Mouse (Mus musculus): Measurements from ENCODE around the gene Mapkap1. TPM values are rescaled to one million over a fixed set of nuclear protein-coding genes. Genes with fewer than 3 reads are reported as not detected.
A peak's percentile ranks its signal among the peaks of the same experiment; 100 is the strongest.

Mapkap1 gene
- polyA plus RNA-seq, 1 experiment from 2014 or later, result 99.7 TPM

DNA sequence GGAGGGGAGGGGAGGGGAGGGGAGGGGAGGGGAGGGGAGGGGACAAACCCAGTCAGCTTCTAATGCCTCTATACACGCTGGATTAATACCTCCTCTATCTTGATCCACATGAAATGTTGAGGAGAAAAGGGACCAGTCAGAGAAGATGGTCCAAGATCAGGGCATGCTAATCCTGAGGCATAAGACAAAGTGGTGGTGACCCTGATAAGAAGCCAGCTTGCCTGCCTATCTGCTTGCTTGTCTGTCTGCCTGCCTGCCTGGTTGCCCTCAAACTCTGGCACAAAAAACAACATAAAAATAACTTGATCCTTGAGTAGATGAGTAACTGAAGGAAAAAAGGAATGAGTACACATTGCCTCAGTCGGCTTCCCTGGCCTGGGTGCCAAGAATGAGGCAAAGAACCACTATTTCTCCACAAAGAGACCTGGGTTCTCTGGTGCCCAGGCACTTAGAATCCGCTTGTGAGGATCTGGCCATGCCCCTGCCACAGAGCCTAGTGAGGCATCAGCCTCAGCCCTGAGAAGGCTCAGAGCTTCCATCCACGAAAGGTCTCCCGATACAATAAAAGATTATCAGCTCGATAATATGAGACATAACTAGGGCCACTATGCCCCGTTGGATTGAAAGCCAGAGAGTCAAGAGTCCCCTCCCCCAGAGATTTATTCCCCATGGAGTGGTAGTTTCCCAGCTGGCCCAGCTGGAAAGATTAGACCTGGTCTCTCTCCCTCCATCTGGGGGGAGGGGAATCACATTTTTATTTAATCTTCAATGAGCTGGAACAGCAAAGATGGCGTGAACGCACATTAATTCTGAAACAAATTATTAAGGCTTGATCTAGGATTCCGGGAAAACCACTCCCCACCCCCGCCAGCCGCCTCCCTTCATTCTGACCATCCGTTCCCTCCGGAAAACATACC is 228.9 kb downstream of the Mapkap1 start:
- no peak for ATAC-seq (ENCODE audit: low FRiP score, low TSS enrichment)
- Histone ChIP-seq H3K27ac (ENCODE audit: low read depth, low read length) (no peak overlapping the region), H3K9me3 (ENCODE audit: control insufficient read depth, low read length) (no peaks in the 10 kb centered on the region), H3K4me2 (replicated peaks; ENCODE audit: low read depth, low read length) (no peak overlapping the region), H3K36me3 (ENCODE audit: control insufficient read depth, insufficient read depth, low read length) (no peaks in the 10 kb centered on the region), H3K27me3 (ENCODE audit: control insufficient read depth, insufficient read depth, low read length) (no peaks in the 10 kb centered on the region), H3K9ac (ENCODE audit: low read depth, low read length) (no peak overlapping the region), H3K4me3 (ENCODE audit: low read length) (no peak overlapping the region), H3K4me1 (ENCODE audit: control insufficient read depth, insufficient read depth, low read length) (peaks cover 11% of the 10 kb centered on the region)
- 75% methylated on average over 14 of the region's 14 CpGs for WGBS

DNA sequence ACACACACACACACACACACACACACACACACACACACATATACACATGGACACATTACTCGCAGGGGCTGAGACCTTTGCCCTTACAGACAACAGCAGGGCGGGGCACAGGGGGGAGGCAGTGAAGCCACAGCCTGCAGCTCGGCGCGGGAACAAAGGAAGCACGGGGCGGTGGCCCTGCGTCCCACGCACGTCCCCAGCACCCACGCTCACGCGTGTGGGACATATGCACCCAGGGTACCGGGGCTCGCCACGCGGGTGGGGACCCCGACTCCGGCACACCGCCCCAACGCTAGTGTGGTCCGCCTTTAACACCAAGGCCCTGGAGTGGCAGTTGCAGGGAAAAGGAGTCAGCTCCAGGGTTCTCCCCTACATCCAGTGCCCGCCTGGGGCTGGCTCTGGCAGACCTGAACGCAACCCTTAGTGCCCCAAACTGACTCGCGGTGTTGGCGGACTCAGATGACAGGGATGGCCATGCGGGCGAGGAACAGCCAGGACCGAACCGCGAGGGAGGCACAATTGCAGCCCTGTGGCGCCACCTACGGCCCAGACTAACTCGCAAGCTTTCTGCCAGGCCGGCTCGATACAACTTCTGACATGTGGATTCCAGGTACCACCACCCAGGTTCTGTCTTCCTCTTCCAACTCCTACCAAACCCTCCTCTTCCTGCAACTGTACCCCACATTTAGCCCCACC is 232.5 kb downstream of the Mapkap1 start:
- 25% methylated on average over 37 of the region's 37 CpGs for WGBS
- ATAC-seq (ENCODE audit: low FRiP score, low TSS enrichment), result peak; percentile 70
- no peak overlapping the region for H3K27ac ChIP-seq (ENCODE audit: low read depth, low read length)

DNA sequence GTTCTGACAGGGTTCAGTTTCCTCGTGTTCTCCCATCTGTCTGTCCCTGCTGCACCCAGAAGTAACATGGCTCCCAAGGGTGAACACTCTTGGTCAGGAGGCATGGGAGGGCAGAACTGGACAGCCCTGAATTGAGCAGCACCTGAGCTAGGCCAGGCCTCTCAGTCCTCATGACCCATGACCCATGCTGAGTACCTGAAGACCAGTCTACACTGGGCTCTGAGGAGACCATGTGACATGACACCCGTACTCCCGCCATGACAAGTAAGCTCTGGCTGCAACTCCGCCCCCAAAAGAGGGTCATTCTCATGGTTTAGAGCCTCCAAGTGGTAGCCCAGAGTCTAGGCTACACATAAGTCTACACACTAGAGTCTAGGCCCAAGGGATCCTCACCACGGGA is 233.2 kb downstream of the Mapkap1 start:
- H3K4me2 ChIP-seq (replicated peaks; ENCODE audit: low read depth, low read length), result no peak overlapping the region
- no peaks in the 10 kb centered on the region for H3K27me3 ChIP-seq (ENCODE audit: control insufficient read depth, insufficient read depth, low read length)
- no peak overlapping the region for H3K9ac ChIP-seq (ENCODE audit: low read depth, low read length)
- peaks cover 3% of the 10 kb centered on the region; the same call in 1 of the 2 replicates for H3K4me1 ChIP-seq (ENCODE audit: control insufficient read depth, insufficient read depth, low read length)
- no peak overlapping the region for H3K27ac ChIP-seq (ENCODE audit: low read depth, low read length)
- no peak overlapping the region for H3K4me3 ChIP-seq (ENCODE audit: low read length)
- ATAC-seq (ENCODE audit: low FRiP score, low TSS enrichment), result peak; percentile 30; the same call in 1 of the 2 replicates
- 65% methylated on average over 5 of the region's 5 CpGs for WGBS
- no peaks in the 10 kb centered on the region for H3K36me3 ChIP-seq (ENCODE audit: control insufficient read depth, insufficient read depth, low read length)
- H3K9me3 ChIP-seq (ENCODE audit: control insufficient read depth, low read length), result no peaks in the 10 kb centered on the region

More for the DNA sequence above, 232.5 kb downstream of the Mapkap1 start:
- Histone ChIP-seq H3K9me3 (ENCODE audit: control insufficient read depth, low read length) (no peaks in the 10 kb centered on the region), H3K4me3 (ENCODE audit: low read length) (peak overlapping the region; percentile 38), H3K36me3 (ENCODE audit: control insufficient read depth, insufficient read depth, low read length) (no peaks in the 10 kb centered on the region), H3K4me1 (ENCODE audit: control insufficient read depth, insufficient read depth, low read length) (peaks cover 3% of the 10 kb centered on the region; the same call in 1 of the 2 replicates), H3K4me2 (replicated peaks; ENCODE audit: low read depth, low read length) (peak overlapping the region; percentile 89), H3K9ac (ENCODE audit: low read depth, low read length) (peak overlapping the region; percentile 66), H3K27me3 (ENCODE audit: control insufficient read depth, insufficient read depth, low read length) (no peaks in the 10 kb centered on the region)

DNA sequence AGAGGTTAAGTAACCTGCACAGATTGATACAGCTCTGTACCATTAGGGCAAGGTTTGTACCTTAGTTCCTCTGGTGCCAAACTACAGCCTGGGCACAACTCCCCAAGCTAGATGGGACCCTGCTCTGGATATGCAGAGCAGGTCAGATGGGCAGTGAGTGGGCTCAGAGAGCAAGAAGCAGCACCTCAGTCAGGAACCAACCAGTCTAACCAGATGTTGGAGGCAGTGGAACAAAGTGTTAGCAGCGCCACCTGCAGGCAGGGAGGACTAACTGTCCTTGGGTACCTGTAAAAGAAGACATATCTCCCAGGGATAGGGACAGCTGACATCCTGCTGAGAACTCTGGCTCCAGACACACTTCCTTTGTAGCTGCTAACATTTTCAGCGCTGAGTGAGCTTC is 235.8 kb downstream of the Mapkap1 start:
- WGBS, result 41% methylated on average over 2 of the region's 2 CpGs

DNA sequence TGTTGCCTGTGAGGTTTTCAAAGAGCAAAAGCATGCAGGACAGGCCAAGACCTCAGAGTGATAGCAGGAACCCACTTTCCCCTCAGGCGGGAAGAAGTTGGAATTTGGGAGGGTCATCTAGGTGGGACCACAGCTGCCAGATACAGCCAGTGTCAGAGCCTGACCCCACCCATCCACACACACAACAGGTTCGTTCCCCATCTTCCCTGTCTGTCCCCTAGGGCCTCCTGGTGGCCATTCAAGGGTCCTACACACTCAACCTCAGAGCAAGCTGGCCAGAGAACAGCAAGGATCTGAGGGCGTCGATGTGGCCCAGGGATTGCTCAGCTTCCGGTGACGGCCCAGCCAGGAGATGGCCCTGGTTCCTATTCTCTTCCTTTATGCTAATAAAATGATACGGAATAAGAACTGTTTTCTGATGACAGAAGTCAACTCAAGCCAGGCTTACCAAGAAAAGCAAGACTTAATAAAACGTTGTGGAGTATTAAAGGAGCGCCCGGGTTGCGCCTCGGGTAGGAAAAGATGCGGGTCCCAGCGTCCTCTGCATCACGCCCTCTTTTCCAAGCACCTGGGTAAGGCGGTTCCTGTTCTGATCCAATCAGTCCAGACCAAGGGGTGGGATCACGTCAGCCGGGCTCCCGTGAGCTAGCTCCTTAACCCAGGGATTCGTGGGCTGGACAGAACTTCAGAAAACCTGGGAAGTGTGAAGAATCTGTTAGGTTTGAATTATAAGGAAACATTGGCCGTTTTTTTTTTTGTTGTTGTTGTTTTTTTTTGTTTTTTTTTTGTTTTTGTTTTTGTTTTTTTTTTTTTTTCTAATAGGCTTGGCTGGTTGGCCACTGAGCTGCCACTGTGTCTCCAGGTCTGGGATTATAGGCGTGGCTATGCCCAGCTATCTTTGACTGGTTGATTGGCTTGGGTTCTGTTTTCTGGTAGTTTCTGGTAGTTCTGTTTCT is 238.3 kb downstream of the Mapkap1 start:
- no peak overlapping the region for H3K27ac ChIP-seq (ENCODE audit: low read depth, low read length)
- no peak for ATAC-seq (ENCODE audit: low FRiP score, low TSS enrichment)
- 40% methylated on average over 22 of the region's 22 CpGs for WGBS

More for the DNA sequence above, 235.8 kb downstream of the Mapkap1 start:
- Histone ChIP-seq H3K4me3 (ENCODE audit: low read length) (no peak overlapping the region), H3K36me3 (ENCODE audit: control insufficient read depth, insufficient read depth, low read length) (no peaks in the 10 kb centered on the region), H3K9me3 (ENCODE audit: control insufficient read depth, low read length) (no peaks in the 10 kb centered on the region), H3K27me3 (ENCODE audit: control insufficient read depth, insufficient read depth, low read length) (no peaks in the 10 kb centered on the region), H3K9ac (ENCODE audit: low read depth, low read length) (no peak overlapping the region), H3K27ac (ENCODE audit: low read depth, low read length) (no peak overlapping the region), H3K4me2 (replicated peaks; ENCODE audit: low read depth, low read length) (no peak overlapping the region), H3K4me1 (ENCODE audit: control insufficient read depth, insufficient read depth, low read length) (peaks cover 10% of the 10 kb centered on the region; the same call in 1 of the 2 replicates)
- no peak for ATAC-seq (ENCODE audit: low FRiP score, low TSS enrichment)

DNA sequence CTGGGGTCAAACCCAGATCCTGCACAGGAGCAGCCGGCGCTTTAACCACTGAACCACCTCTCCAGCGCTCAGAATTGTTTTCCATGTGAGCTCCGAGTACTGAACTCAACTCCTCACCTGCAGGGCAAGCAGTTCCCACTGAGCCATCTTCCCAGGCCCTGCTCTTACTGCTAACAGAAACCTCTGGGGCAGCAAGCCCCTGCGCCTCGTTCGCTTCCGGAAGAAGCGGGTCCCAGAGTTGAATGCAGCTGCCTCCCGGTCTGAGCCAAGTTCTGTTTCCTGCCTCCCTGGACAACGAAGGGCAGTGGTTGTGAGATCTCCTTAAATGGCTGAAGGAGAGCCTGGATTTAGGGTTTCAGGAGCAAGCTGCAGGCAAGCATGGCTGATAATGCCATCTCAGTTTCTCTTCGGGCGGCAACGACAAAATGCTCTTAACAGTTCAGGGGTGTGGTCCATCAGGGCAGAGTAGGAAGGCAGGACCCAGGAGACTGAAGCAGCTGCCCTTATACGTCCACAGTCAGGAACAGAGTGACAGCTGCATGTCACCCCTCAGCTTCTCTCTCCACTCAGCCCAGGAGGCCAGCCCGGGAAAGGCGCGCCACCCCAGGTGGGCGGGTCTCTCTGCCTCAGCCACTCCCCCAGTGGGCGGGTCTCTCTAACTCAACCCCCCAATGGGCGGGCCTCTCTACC is 239.4 kb downstream of the Mapkap1 start:
- no peaks in the 10 kb centered on the region for H3K9me3 ChIP-seq (ENCODE audit: control insufficient read depth, low read length)
- H3K9ac ChIP-seq (ENCODE audit: low read depth, low read length), result peak overlapping the region; percentile 34; the same call in 1 of the 2 replicates
- whole genome bisulfite sequencing, result 11% methylated on average over 20 of the region's 21 CpGs
- peak; percentile 88 for ATAC-seq (ENCODE audit: low FRiP score, low TSS enrichment)
- H3K4me1 ChIP-seq (ENCODE audit: control insufficient read depth, insufficient read depth, low read length), result 0 out of 2 replicates have a peak, but pooled peaks cover 7% of the 10 kb centered on the region
- H3K4me3 ChIP-seq (ENCODE audit: low read length), result peak overlapping the region; percentile 40
- no peaks in the 10 kb centered on the region for H3K36me3 ChIP-seq (ENCODE audit: control insufficient read depth, insufficient read depth, low read length)
- no peak overlapping the region for H3K27ac ChIP-seq (ENCODE audit: low read depth, low read length)
- H3K4me2 ChIP-seq (replicated peaks; ENCODE audit: low read depth, low read length), result peak overlapping the region; percentile 79
- no peaks in the 10 kb centered on the region for H3K27me3 ChIP-seq (ENCODE audit: control insufficient read depth, insufficient read depth, low read length)

More for the DNA sequence above, 238.3 kb downstream of the Mapkap1 start:
- Histone ChIP-seq H3K27me3 (ENCODE audit: control insufficient read depth, insufficient read depth, low read length) (no peaks in the 10 kb centered on the region), H3K4me3 (ENCODE audit: low read length) (no peak overlapping the region), H3K9me3 (ENCODE audit: control insufficient read depth, low read length) (no peaks in the 10 kb centered on the region), H3K4me2 (replicated peaks; ENCODE audit: low read depth, low read length) (no peak overlapping the region), H3K36me3 (ENCODE audit: control insufficient read depth, insufficient read depth, low read length) (no peaks in the 10 kb centered on the region), H3K4me1 (ENCODE audit: control insufficient read depth, insufficient read depth, low read length) (0 out of 2 replicates have a peak, but pooled peaks cover 7% of the 10 kb centered on the region), H3K9ac (ENCODE audit: low read depth, low read length) (no peak overlapping the region)

DNA sequence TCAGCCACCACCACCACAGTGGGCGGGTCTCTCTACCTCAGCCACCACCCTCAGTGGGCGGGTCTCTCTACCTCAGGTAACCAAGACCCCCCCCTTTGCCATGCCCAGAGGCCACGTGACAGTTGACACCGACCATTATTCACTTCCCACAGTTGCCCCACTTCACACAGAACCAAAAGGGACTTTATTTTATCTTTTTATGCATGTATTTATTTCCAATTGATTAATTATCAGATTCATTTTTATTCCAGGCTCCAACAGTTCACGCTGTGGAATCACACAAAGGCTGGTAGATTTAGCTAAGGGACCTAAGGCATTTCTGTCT is 239.9 kb downstream of the Mapkap1 start:
- peak overlapping the region; percentile 40; the same call in 1 of the 2 replicates for H3K4me3 ChIP-seq (ENCODE audit: low read length)
- H3K9ac ChIP-seq (ENCODE audit: low read depth, low read length), result no peak overlapping the region
- WGBS, result 13% methylated on average over 5 of the region's 5 CpGs
- H3K4me2 ChIP-seq (replicated peaks; ENCODE audit: low read depth, low read length), result peak overlapping the region; percentile 79
- H3K4me1 ChIP-seq (ENCODE audit: control insufficient read depth, insufficient read depth, low read length), result 0 out of 2 replicates have a peak, but pooled peaks cover 7% of the 10 kb centered on the region
- no peaks in the 10 kb centered on the region for H3K27me3 ChIP-seq (ENCODE audit: control insufficient read depth, insufficient read depth, low read length)
- H3K36me3 ChIP-seq (ENCODE audit: control insufficient read depth, insufficient read depth, low read length), result no peaks in the 10 kb centered on the region
- no peak overlapping the region for H3K27ac ChIP-seq (ENCODE audit: low read depth, low read length)
- H3K9me3 ChIP-seq (ENCODE audit: control insufficient read depth, low read length), result no peaks in the 10 kb centered on the region
- ATAC-seq (ENCODE audit: low FRiP score, low TSS enrichment), result no peak

DNA sequence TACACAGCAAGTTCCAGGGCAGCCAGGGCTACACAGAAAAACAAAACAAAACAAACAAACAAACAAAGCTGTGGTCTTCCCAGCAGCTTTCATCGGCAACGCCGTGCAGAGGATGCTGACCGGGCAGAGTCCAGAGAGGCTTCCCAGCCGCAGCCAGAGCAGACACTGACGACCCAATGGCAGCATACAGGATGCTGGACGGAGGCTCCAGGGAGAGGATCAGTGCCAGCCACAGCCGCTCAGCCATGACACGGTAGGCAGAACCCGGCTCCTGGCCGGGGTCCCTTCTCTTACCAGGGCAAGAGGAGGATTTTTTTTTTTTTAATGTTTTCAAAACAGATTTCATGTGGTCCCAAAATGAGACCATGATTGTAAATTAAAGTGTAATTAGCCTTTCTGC is 240.8 kb downstream of the Mapkap1 start:
- H3K4me2 ChIP-seq (replicated peaks; ENCODE audit: low read depth, low read length), result no peak overlapping the region
- no peak overlapping the region for H3K27ac ChIP-seq (ENCODE audit: low read depth, low read length)
- WGBS, result 59% methylated on average over 11 of the region's 11 CpGs
- H3K27me3 ChIP-seq (ENCODE audit: control insufficient read depth, insufficient read depth, low read length), result no peaks in the 10 kb centered on the region
- no peak overlapping the region for H3K4me3 ChIP-seq (ENCODE audit: low read length)
- H3K9ac ChIP-seq (ENCODE audit: low read depth, low read length), result no peak overlapping the region
- ATAC-seq (ENCODE audit: low FRiP score, low TSS enrichment), result no peak
- no peaks in the 10 kb centered on the region for H3K36me3 ChIP-seq (ENCODE audit: control insufficient read depth, insufficient read depth, low read length)
- no peaks in the 10 kb centered on the region for H3K9me3 ChIP-seq (ENCODE audit: control insufficient read depth, low read length)
- 0 out of 2 replicates have a peak, but pooled peaks cover 7% of the 10 kb centered on the region for H3K4me1 ChIP-seq (ENCODE audit: control insufficient read depth, insufficient read depth, low read length)
